Mouse (Mus musculus): Measurements from ENCODE around the gene Agap1. TPM values are rescaled to one million over a fixed set of nuclear protein-coding genes. Genes with fewer than 3 reads are reported as not detected.

Gene Agap1
- polyA plus RNA-seq, 1 experiment from 2014 or later: 14.0 TPM

DNA sequence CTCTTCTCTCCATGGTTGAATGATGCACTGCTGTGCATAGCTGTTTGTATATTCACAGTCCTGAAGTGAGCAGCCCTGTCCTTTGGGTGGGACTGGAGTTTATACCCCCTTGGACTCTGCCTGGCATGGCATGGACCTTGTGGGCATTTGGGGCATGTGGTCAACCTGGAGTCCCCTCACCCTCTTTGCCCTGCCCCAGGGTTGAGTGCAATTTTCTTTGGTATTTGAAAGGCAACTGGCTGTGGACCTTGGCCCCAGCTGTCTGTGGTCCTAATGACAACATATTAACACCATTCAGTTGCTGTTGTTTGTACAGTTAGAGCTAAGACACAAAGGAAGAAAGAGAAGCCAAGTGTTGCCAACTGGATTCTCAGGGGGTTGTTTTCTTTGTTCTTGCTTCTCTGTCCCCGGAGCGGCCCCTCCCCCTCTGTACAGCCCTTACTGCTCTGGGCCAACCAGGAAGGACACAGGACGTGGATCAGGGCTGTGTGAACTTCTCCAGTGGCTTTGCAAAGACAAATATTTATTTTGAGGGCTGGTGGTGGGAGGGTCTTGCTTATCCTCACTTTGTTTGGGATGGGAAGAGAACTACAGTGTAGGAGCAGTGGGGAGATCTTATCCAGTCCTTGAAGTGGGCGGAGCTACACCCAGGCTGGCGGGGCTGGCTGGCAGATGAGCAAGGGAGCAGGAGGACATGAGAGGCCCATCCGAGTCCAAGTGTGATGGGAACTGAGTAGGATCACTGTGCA is 12.9 kb downstream of the Agap1 start:
- no peak for DNase-seq (ENCODE audit: low spot score)

GRCm38 (mm10) chr1:89468141-89468540 is 13.5 kb downstream of the Agap1 start:
- Histone ChIP-seq H3K9me3 (replicated peaks) (no peaks in the 10 kb centered on the region), H3K27ac (0 out of 2 replicates have a peak overlapping the region, but pooled peaks have one; percentile 32), H3K4me3 (no peak overlapping the region), H3K4me1 (peaks cover 63% of the 10 kb centered on the region), H3K27me3 (ENCODE audit: low read depth, poor library complexity, severe bottlenecking) (no peaks in the 10 kb centered on the region), H3K36me3 (0 out of 2 replicates have a peak, but pooled peaks cover 4% of the 10 kb centered on the region)
- no peak for DNase-seq (ENCODE audit: low spot score)
- 84% methylated on average over 3 of the region's 3 CpGs for whole genome bisulfite sequencing

More for the DNA sequence above, 12.9 kb downstream of the Agap1 start:
- H3K9me3 ChIP-seq (replicated peaks): no peaks in the 10 kb centered on the region
- H3K27ac ChIP-seq: peak overlapping the region; percentile 32
- WGBS: 37% methylated on average over 6 of the region's 6 CpGs
- 0 out of 2 replicates have a peak, but pooled peaks cover 4% of the 10 kb centered on the region for H3K36me3 ChIP-seq
- no peaks in the 10 kb centered on the region for H3K27me3 ChIP-seq (ENCODE audit: low read depth, poor library complexity, severe bottlenecking)
- no peak overlapping the region for H3K4me3 ChIP-seq
- H3K4me1 ChIP-seq: peaks cover 70% of the 10 kb centered on the region

DNA sequence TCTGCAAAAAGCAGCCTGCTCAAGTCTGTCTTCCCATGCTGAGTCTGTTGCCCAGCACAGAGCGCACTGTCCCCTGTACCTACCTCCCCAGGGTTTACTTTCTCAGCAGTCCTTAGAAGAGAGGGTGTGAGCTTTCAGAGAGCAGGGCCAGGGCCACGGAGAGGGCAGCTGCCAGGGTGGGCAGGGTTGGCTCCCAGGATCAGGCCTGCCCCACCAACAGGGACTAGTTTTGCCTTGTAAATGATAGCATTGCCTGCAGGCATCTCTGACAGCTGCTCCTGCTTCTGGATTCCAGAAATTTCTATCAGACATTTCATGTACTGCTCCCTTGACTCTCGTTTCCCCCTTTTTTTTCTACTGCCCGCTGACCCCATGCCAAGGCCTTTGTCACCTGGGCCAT is 16.8 kb downstream of the Agap1 start:
- 80% methylated on average over 4 of the region's 4 CpGs for WGBS
- H3K36me3 ChIP-seq: no peaks in the 10 kb centered on the region
- no peaks in the 10 kb centered on the region for H3K9me3 ChIP-seq (replicated peaks)
- no peak overlapping the region for H3K27ac ChIP-seq
- DNase-seq (ENCODE audit: low spot score): no peak
- peaks cover 59% of the 10 kb centered on the region for H3K4me1 ChIP-seq
- no peak overlapping the region for H3K4me3 ChIP-seq
- H3K27me3 ChIP-seq (ENCODE audit: low read depth, poor library complexity, severe bottlenecking): no peaks in the 10 kb centered on the region

DNA sequence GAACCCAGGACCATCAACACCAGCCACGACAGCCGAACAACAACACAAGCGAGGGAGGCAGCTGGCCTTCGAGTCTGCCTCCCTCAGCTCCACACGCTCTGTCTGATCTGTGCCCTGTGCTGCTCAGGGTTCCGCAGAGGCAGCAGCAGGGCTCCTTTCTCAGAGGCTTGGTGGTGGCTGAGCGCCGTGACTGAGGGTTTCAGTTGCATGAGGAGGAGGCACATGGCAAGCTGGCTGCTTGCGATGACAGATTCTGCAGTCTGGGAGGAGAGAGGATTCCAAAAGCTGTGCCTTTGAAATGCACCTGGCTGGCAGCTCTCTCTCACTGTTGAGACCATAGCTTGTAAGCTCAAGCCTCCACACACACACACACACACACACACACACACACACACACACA is 17.3 kb downstream of the Agap1 start:
- H3K27ac ChIP-seq: no peak overlapping the region
- no peaks in the 10 kb centered on the region for H3K27me3 ChIP-seq (ENCODE audit: low read depth, poor library complexity, severe bottlenecking)
- no peaks in the 10 kb centered on the region for H3K9me3 ChIP-seq (replicated peaks)
- no peak for DNase-seq (ENCODE audit: low spot score)
- no peaks in the 10 kb centered on the region for H3K36me3 ChIP-seq
- peaks cover 55% of the 10 kb centered on the region for H3K4me1 ChIP-seq
- WGBS: 81% methylated on average over 9 of the region's 9 CpGs
- H3K4me3 ChIP-seq: no peak overlapping the region

GRCm38 (mm10) chr1:89473946-89474345 is 19.3 kb downstream of the Agap1 start:
- Histone ChIP-seq H3K27me3 (ENCODE audit: low read depth, poor library complexity, severe bottlenecking) (no peaks in the 10 kb centered on the region), H3K27ac (no peak overlapping the region), H3K36me3 (no peaks in the 10 kb centered on the region), H3K4me1 (peaks cover 41% of the 10 kb centered on the region), H3K9me3 (replicated peaks) (no peaks in the 10 kb centered on the region), H3K4me3 (no peak overlapping the region)
- 75% methylated on average over 5 of the region's 5 CpGs for WGBS
- DNase-seq (ENCODE audit: low spot score): no peak

DNA sequence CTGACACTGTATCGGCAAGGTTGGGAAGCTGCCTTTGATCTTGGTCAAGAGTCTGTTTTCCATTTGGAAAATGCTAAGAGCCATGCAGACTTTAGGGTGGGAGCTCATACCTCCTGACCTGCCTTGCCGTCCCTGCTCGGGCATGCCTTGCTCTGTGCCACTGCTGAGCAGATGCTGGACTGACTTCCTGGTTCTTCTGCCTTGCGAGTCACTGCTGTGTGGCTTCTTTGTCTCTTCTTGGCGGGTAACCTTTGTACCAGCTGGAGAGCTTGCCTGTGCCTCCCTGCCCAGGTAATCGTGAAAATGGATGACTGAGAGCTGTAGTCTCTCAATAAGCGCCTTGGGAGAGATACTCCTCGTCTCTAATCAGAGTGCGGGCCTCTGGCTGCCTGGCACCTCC is 20.2 kb downstream of the Agap1 start:
- H3K27me3 ChIP-seq (ENCODE audit: low read depth, poor library complexity, severe bottlenecking): no peaks in the 10 kb centered on the region

GRCm38 (mm10) chr1:89477033-89477432 is 22.4 kb downstream of the Agap1 start:
- H3K27me3 ChIP-seq (ENCODE audit: low read depth, poor library complexity, severe bottlenecking): no peaks in the 10 kb centered on the region
- WGBS: 90% methylated on average over 5 of the region's 5 CpGs

More for the DNA sequence above, 20.2 kb downstream of the Agap1 start:
- Histone ChIP-seq H3K4me1 (peaks cover 47% of the 10 kb centered on the region), H3K9me3 (replicated peaks) (no peaks in the 10 kb centered on the region), H3K4me3 (no peak overlapping the region), H3K27ac (no peak overlapping the region), H3K36me3 (no peaks in the 10 kb centered on the region)
- 60% methylated on average over 9 of the region's 9 CpGs for WGBS
- DNase-seq (ENCODE audit: low spot score): no peak

GRCm38 (mm10) chr1:89478571-89479460 is 24.2 kb downstream of the Agap1 start:
- peaks cover 68% of the 10 kb centered on the region for H3K4me1 ChIP-seq
- no peaks in the 10 kb centered on the region for H3K9me3 ChIP-seq (replicated peaks)
- H3K4me3 ChIP-seq: no peak overlapping the region
- no peaks in the 10 kb centered on the region for H3K36me3 ChIP-seq
- 88% methylated on average over 4 of the region's 4 CpGs for WGBS
- H3K27me3 ChIP-seq (ENCODE audit: low read depth, poor library complexity, severe bottlenecking): no peaks in the 10 kb centered on the region
- no peak for DNase-seq (ENCODE audit: low spot score)
- H3K27ac ChIP-seq: no peak overlapping the region

More at GRCm38 (mm10) chr1:89477033-89477432, 22.4 kb downstream of the Agap1 start:
- Histone ChIP-seq H3K36me3 (no peaks in the 10 kb centered on the region), H3K4me1 (peaks cover 54% of the 10 kb centered on the region), H3K27ac (no peak overlapping the region), H3K4me3 (no peak overlapping the region), H3K9me3 (replicated peaks) (no peaks in the 10 kb centered on the region)
- DNase-seq (ENCODE audit: low spot score): no peak

DNA sequence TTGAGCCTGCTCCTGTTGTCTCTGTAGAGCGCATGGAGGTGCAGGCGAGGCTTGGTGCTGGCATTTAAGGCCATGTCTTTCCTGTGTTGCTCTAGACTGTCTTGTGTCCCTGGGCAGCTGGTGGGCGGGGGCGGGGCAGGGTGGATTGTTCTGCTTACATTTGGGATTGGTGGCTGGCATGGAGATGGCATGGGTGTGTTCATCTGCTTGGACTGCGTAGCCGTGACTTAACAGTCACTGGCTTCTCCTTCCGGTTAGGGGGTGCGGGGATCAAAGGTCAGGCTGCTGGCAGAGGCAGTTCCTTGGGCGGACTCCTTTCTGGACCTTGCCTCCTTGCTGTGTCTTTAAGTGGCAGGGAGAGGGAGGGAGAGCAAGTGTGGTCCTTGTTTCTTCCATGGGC is 26.5 kb downstream of the Agap1 start:
- WGBS: 73% methylated on average over 9 of the region's 9 CpGs
- H3K4me1 ChIP-seq: peaks cover 72% of the 10 kb centered on the region
- H3K9me3 ChIP-seq (replicated peaks): no peaks in the 10 kb centered on the region
- no peaks in the 10 kb centered on the region for H3K36me3 ChIP-seq
- no peak overlapping the region for H3K4me3 ChIP-seq
- DNase-seq (ENCODE audit: low spot score): no peak
- no peaks in the 10 kb centered on the region for H3K27me3 ChIP-seq (ENCODE audit: low read depth, poor library complexity, severe bottlenecking)
- H3K27ac ChIP-seq: no peak overlapping the region

DNA sequence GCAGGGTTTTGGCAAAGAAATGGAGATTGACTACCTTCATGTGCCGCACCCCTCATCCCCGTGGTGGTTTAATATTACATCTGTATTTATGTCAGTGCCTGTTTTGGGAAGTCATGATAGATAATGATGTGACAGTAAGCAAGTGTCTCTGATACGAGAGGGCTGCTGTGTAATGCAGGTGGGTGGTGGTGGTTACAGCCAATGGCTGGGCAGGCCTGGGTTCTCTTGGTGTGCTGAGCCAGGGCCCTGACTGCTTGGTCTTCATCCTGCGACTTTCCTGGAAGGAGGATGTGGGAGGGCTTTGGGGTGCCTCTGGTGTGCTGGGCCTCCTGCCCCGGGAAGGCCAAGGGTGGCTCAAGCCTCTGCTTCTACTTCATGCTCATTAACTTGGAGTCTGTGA is 28.2 kb downstream of the Agap1 start:
- no peaks in the 10 kb centered on the region for H3K27me3 ChIP-seq (ENCODE audit: low read depth, poor library complexity, severe bottlenecking)
- H3K4me1 ChIP-seq: peaks cover 80% of the 10 kb centered on the region
- H3K4me3 ChIP-seq: no peak overlapping the region
- no peak overlapping the region for H3K27ac ChIP-seq
- H3K36me3 ChIP-seq: no peaks in the 10 kb centered on the region
- no peaks in the 10 kb centered on the region for H3K9me3 ChIP-seq (replicated peaks)
- WGBS: 74% methylated on average over 5 of the region's 5 CpGs
- no peak for DNase-seq (ENCODE audit: low spot score)

DNA sequence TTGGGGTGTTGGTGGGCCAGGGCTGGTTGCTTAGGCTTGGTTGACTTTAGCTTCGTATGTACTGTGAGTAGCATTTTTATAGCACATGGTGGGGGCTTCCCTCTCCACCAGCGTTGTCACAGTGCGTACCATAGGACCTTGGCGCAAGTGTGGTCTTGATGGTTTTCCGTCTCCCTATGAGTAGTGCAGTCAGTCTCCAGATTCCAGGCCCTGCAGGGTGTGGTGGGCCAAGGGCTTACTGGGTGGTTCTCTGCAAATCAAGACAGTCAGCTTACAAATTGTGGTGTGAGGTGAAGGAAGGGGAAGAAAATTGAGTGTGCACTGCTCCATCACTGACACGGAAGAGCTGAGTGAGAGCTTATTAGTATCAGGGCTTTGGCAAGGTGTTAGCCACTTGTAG is 32.3 kb downstream of the Agap1 start:
- H3K27ac ChIP-seq: no peak overlapping the region
- H3K9me3 ChIP-seq (replicated peaks): no peaks in the 10 kb centered on the region
- no peak for DNase-seq (ENCODE audit: low spot score)
- WGBS: 92% methylated on average over 6 of the region's 6 CpGs
- H3K4me3 ChIP-seq: no peak overlapping the region
- peaks cover 63% of the 10 kb centered on the region for H3K4me1 ChIP-seq
- H3K36me3 ChIP-seq: no peaks in the 10 kb centered on the region
- no peaks in the 10 kb centered on the region for H3K27me3 ChIP-seq (ENCODE audit: low read depth, poor library complexity, severe bottlenecking)

GRCm38 (mm10) chr1:89489111-89489971 is 34.7 kb downstream of the Agap1 start:
- H3K4me1 ChIP-seq: peaks cover 45% of the 10 kb centered on the region
- WGBS: 89% methylated on average over 17 of the region's 17 CpGs

More at GRCm38 (mm10) chr1:89489111-89489971, 34.7 kb downstream of the Agap1 start:
- H3K9me3 ChIP-seq (replicated peaks): no peaks in the 10 kb centered on the region
- H3K36me3 ChIP-seq: peaks cover 2% of the 10 kb centered on the region; the same call in 1 of the 2 replicates
- no peaks in the 10 kb centered on the region for H3K27me3 ChIP-seq (ENCODE audit: low read depth, poor library complexity, severe bottlenecking)
- no peak overlapping the region for H3K4me3 ChIP-seq
- no peak overlapping the region for H3K27ac ChIP-seq
- DNase-seq (ENCODE audit: low spot score): no peak
